Mouse (Mus musculus): ENCODE data around the gene Yod1.

DNA sequence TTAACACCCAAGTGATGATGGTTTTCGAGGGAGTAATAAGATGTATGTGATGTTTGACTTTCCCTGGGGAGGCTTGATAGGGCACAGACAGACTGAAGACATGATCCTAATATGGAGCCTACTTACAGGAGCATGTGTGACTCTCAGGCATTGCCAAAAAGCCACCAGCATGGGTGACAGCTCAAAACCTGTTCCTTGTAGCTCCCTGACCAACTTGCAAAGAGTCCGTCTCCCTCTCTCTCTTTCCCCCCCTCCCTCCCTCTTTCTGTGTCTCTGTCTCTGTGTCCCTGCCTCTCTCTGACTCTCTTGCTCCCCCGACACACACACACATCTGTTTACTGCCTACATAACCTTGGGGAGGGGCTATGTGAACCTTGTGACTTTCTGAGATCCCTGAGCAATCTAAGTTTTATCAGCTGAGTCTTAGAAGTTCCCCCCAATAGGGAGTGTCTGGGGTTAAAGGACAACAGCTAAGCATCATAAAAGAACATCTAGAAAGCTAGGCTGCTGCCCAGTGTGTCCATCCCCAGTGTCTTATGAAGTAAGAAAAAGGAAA is 21.5 kb downstream of the Yod1 start:
- TF ChIP-seq CTCF (conservative IDR thresholded peaks at IDR 0.05; ENCODE audit: insufficient read depth, insufficient read length, low read depth, low read length) (no peak), POLR2A (IDR thresholded peaks at IDR 0.05; ENCODE audit: low read depth, low read length) (no peak)

Data from kidney, adult 2 months (tissue).